Mouse (Mus musculus) frontal cortex, postnatal 14 days (tissue): ENCODE measurements around the gene Srgap1.

ENCODE experiments used
- DNase-seq, 2 experiments: peaks; one replicate each; pipeline ENCODE4 v3.0.0; 2022; ENCODE audit warnings: low spot score in 2 of 2

Gene Srgap1

GRCm38 (mm10) chr10:122017063-122017462 is 30.1 kb downstream of the Srgap1 start:
- DNase-seq: no peak

DNA sequence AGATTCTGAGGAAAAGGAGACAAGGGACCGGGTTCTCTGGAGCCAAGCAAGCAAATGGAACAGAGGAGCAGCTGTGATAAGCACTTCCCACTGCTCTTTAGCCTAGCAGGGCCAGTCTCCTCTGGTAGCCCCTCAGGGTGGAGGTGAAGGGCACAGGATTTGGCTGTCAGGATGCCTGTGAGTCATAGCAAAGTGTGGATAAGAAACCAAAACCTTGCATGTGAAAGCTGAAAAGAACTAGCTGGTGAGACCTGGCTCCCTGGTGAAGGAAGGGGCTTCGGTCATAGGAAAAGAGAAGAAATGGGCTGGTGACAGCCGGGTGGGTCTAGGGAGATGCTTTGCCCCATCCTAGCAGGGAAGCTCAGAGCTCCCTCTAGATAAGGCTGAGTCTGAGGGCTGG is 30.5 kb downstream of the Srgap1 start:
- DNase-seq: no peak

GRCm38 (mm10) chr10:122012321-122012720 is 34.8 kb downstream of the Srgap1 start:
- DNase-seq: no peak

- no peak for DNase-seq
These were observed 38.3 kb downstream of the Srgap1 start for GRCm38 (mm10) chr10:122008731-122009391.

DNA sequence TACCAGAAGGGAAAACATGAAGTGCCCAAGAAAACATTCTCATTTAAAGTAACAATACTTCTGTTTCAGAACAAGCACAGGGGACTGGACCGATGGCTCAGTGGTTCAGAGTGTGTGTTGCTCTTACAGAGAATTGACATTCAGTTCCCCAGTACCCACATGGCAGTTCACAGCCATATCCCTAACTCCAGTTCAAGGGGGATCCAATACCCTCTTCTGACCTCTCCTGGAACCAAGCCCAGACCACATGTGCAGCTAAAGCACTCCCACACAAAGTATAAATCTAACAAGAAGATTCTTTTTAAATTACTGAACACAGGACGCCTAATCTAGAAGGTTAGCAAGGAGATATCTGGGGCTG is 38.8 kb downstream of the Srgap1 start:
- no peak for DNase-seq

DNA sequence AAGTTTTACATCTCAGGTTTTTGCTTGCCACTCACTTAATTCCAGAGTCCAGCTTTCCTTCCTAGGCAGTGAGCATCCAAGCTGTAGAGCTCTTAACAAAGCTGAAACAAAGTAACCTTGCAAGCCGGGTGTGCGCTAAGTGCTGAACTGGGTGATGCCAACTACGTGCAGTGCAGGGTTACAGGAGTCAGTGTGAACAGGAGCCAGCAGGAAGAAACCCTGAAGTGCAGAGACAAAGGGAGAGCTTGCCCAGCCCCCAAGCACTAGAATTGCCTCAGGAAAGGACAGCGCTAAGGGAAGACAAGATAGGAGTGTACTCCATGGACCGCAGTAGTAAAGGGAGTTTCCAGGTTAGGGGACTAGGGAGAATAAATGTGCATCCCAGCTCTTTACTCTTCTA is 40.5 kb downstream of the Srgap1 start:
- DNase-seq: no peak

GRCm38 (mm10) chr10:122006151-122006550 is 41.0 kb downstream of the Srgap1 start:
- DNase-seq: no peak

DNA sequence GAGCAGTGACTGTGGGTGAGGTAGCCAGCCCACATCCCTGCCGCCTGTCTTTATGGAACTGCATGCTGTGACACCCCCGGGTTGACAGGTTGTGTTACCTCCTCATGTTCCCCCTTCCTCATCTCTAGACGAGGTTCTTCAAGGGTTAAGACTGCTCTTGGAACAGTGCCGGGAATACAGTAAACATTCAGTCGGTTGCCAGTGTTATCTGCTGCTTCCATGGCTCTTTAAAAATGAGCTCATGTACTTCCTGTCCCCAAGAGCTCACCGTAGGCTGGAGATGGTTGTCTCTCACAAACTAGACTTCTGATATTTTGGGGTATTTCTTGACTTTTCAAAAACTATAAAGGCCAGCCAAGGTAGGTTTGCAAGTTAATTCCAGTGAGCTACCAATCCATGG is 41.6 kb downstream of the Srgap1 start:
- no peak for DNase-seq

- DNase-seq: no peak
These were observed 44.2 kb downstream of the Srgap1 start for GRCm38 (mm10) chr10:122002930-122003329.

- no peak for DNase-seq
These were observed 48.3 kb downstream of the Srgap1 start for GRCm38 (mm10) chr10:121998806-121999205.

GRCm38 (mm10) chr10:121996500-121996899 is 50.6 kb downstream of the Srgap1 start:
- no peak for DNase-seq

GRCm38 (mm10) chr10:121995448-121995847 is 51.7 kb downstream of the Srgap1 start:
- DNase-seq: no peak

GRCm38 (mm10) chr10:121994660-121995059 is 52.5 kb downstream of the Srgap1 start:
- no peak for DNase-seq

GRCm38 (mm10) chr10:121992609-121993008 is 54.5 kb downstream of the Srgap1 start:
- DNase-seq: no peak

DNA sequence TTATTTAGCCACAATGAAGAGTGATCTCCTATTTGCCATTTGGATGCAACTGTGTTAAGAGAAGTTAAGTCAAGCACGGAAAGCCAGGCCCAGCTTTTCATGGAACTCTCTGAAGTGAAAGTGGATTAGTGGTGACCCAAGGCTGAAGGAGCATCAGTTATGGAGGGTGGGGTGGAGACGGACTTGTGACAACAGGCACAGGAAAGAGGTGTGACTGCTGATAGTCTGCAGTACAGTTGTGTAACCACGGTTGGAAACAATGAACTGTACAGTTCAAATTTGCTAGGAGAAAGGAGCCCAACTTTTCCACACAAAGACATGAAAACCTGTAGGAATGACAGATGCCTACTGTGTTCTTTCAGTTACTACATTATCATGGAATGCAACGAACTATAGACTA is 60.1 kb downstream of the Srgap1 start:
- no peak for DNase-seq

GRCm38 (mm10) chr10:121984887-121985286 is 62.2 kb downstream of the Srgap1 start:
- DNase-seq: no peak

GRCm38 (mm10) chr10:121983993-121984610 is 63.0 kb downstream of the Srgap1 start:
- DNase-seq: no peak

GRCm38 (mm10) chr10:121975330-121975729 is 71.8 kb downstream of the Srgap1 start:
- no peak for DNase-seq

DNA sequence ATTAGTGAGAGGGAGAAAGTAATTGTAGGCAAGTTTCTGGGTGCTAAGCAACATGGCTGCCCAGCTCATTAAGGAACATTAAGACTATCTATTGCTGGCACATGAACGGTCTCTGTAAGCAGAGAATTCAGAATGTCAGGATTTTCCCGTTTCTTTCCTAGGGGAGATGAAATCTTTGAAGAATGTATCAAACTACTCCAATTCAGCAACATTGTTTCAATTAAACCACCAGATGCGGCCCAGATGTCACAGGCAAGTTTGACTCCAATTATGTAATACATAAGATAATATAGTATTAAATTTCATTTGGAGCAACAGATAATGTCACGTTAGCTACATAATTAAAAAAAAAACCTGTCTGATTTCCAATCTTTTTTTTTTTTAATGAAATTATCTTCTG is 72.5 kb downstream of the Srgap1 start:
- DNase-seq: no peak

- DNase-seq: no peak
These were observed 73.8 kb downstream of the Srgap1 start for GRCm38 (mm10) chr10:121973281-121973680.

- DNase-seq: no peak
These were observed 74.7 kb downstream of the Srgap1 start for GRCm38 (mm10) chr10:121972249-121972892.

DNA sequence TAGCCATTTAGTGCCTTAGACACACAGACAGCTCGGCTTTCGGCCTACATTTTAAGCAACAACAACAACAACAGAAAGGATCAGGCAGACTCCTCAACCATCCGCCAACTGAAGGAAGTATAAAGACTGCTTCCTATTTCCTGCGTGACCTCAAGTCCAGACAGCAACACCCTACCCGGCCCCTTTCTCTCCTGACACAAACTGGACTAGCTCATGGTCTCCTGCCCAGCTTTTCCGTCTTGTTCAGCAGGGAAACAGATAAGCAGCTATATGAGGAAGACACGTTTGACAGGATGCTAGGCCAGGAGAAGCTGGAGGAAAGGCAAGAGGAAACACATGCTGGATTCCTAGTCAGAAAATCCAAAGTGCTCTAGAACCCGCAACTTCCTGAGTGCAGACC is 75.5 kb downstream of the Srgap1 start:
- DNase-seq: no peak

GRCm38 (mm10) chr10:121970912-121971311 is 76.2 kb downstream of the Srgap1 start:
- DNase-seq: no peak
